Mouse (Mus musculus) embryonic facial prominence, embryonic 10.5 days (tissue): Measurements from ENCODE around the gene Prpf8. TPM values are rescaled to one million over a fixed set of nuclear protein-coding genes. Genes with fewer than 3 reads are reported as not detected.
"Not testable (repeated sequence)": the region's sequence is repeated elsewhere in the genome, so short reads cannot be mapped to it uniquely, and the experiment has no call there.

ENCODE experiments used
- DNase-seq: peaks from one replicate; pipeline ENCODE4 v3.0.0-alpha.2; 2017; ENCODE audit warnings: low spot score
- H3K27ac ChIP-seq: fragments of 300-500 bp; sonication (generic); replicated peaks from 2 replicates; pipeline ENCODE4 v1.5.1; 2016; ENCODE audit warnings: mild to moderate bottlenecking
- H3K27me3 ChIP-seq: fragments of 300-500 bp; sonication (generic); replicated peaks from 2 replicates; pipeline ENCODE4 v1.6.1; 2016; ENCODE audit warnings: low read depth, mild to moderate bottlenecking; ENCODE audit not compliant: poor library complexity, severe bottlenecking
- H3K36me3 ChIP-seq: fragments of 300-500 bp; sonication (generic); replicated peaks from 2 replicates; pipeline ENCODE4 v1.6.1; 2016; ENCODE audit warnings: mild to moderate bottlenecking, moderate library complexity
- H3K4me1 ChIP-seq: fragments of 300-500 bp; sonication (generic); 2 replicates; pipeline ENCODE4 v1.6.1; 2016
- H3K4me3 ChIP-seq: fragments of 300-500 bp; sonication (generic); 2 replicates; pipeline ENCODE4 v1.5.1; 2016; ENCODE audit warnings: mild to moderate bottlenecking, moderate library complexity
- H3K9me3 ChIP-seq: fragments of 300-500 bp; sonication (generic); 2 replicates; pipeline ENCODE4 v1.6.1; 2016; ENCODE audit warnings: mild to moderate bottlenecking
- WGBS: fragments of 180-500 bp; shearing (Covaris S2); methylation state at CpG from one replicate; pipeline ENCODE4 v1.1.7; 2016; 5-methylcytosine and 5-hydroxymethylcytosine counted together
- polyA plus RNA-seq: library from polyadenylated mRNA; unstranded; fragments of >200 nt; fragmentation: Nextera tagmentation; extraction: Ambion mirVana; gene quantifications from 2 replicates; pipeline ENCODE4 v1.2.1, GENCODE M21; 2016

Prpf8 gene
- polyA plus RNA-seq, 1 experiment from 2014 or later: 74.0 TPM

- peak overlapping the region; percentile 85; the same call in 1 of the 2 replicates for H3K4me3 ChIP-seq
- peaks cover 15% of the 10 kb centered on the region for H3K27me3 ChIP-seq
- 92% methylated on average over 31 of the region's 31 CpGs for WGBS
- H3K36me3 ChIP-seq: peaks cover 29% of the 10 kb centered on the region
- H3K9me3 ChIP-seq: no peaks in the 10 kb centered on the region
- DNase-seq: no peak
- H3K4me1 ChIP-seq: peaks cover 33% of the 10 kb centered on the region
- no peak overlapping the region for H3K27ac ChIP-seq
These were observed 33.6 kb upstream of the Prpf8 start for GRCm38 (mm10) chr11:75452812-75453557.

GRCm38 (mm10) chr11:75453991-75454930 lies 32.4 kb upstream of the Prpf8 start, which contains the start of gene Wdr81:
TSS of gene Wdr81 (minus strand) at chr11:75454717.
- H3K9me3 ChIP-seq: no peaks in the 10 kb centered on the region
- H3K27ac ChIP-seq: peak within 1 kb of the TSS; percentile 82
- peaks cover 15% of the 10 kb centered on the region for H3K27me3 ChIP-seq
- peak; percentile 94 for DNase-seq
- H3K4me3 ChIP-seq: peak within 1 kb of the TSS; percentile 85
- H3K4me1 ChIP-seq: peaks cover 36% of the 10 kb centered on the region
- H3K36me3 ChIP-seq: peaks cover 16% of the 10 kb centered on the region
- 2% methylated on average over 56 of the region's 56 CpGs for WGBS

- Histone ChIP-seq H3K4me3 (peak overlapping the region; percentile 85), H3K27ac (peak overlapping the region; percentile 82), H3K4me1 (peaks cover 42% of the 10 kb centered on the region), H3K27me3 (peaks cover 15% of the 10 kb centered on the region), H3K36me3 (peaks cover 11% of the 10 kb centered on the region; the same call in 1 of the 2 replicates), H3K9me3 (no peaks in the 10 kb centered on the region)
- 79% methylated on average over 10 of the region's 10 CpGs for WGBS
- no peak for DNase-seq
These were observed 31.4 kb upstream of the Prpf8 start for GRCm38 (mm10) chr11:75455041-75455736.

GRCm38 (mm10) chr11:75455971-75456370 lies 30.6 kb upstream of the Prpf8 start:
- Histone ChIP-seq H3K4me1 (peaks cover 40% of the 10 kb centered on the region), H3K27me3 (peaks cover 15% of the 10 kb centered on the region)
- H3K27ac ChIP-seq, H3K4me3 ChIP-seq, DNase-seq, H3K36me3 ChIP-seq, H3K9me3 ChIP-seq: not testable (repeated sequence)
- WGBS: 90% methylated on average over 2 of the region's 2 CpGs

- 0 out of 2 replicates have a peak, but pooled peaks cover 6% of the 10 kb centered on the region for H3K36me3 ChIP-seq
- WGBS: 87% methylated on average over 7 of the region's 7 CpGs
- peaks cover 15% of the 10 kb centered on the region for H3K27me3 ChIP-seq
- no peak overlapping the region for H3K4me3 ChIP-seq
- DNase-seq: no peak
- no peak overlapping the region for H3K27ac ChIP-seq
- H3K4me1 ChIP-seq: peaks cover 36% of the 10 kb centered on the region
- no peaks in the 10 kb centered on the region for H3K9me3 ChIP-seq
These were observed 30.2 kb upstream of the Prpf8 start for GRCm38 (mm10) chr11:75456440-75456871.

- WGBS: 14% methylated on average over 3 of the region's 3 CpGs
- Histone ChIP-seq H3K27ac (no peak overlapping the region), H3K27me3 (peaks cover 9% of the 10 kb centered on the region), H3K4me3 (no peak overlapping the region), H3K36me3 (no peaks in the 10 kb centered on the region), H3K9me3 (no peaks in the 10 kb centered on the region), H3K4me1 (peaks cover 51% of the 10 kb centered on the region)
- peak; percentile 40 for DNase-seq
These were observed 28.4 kb upstream of the Prpf8 start for GRCm38 (mm10) chr11:75458169-75458568.

- no peak for DNase-seq
- Histone ChIP-seq H3K4me3 (no peak overlapping the region), H3K27ac (no peak overlapping the region), H3K36me3 (no peaks in the 10 kb centered on the region), H3K9me3 (no peaks in the 10 kb centered on the region), H3K27me3 (peaks cover 4% of the 10 kb centered on the region), H3K4me1 (peaks cover 51% of the 10 kb centered on the region)
- 86% methylated on average over 8 of the region's 8 CpGs for WGBS
These were observed 28.0 kb upstream of the Prpf8 start for GRCm38 (mm10) chr11:75458628-75459041.

GRCm38 (mm10) chr11:75459141-75459711 lies 27.4 kb upstream of the Prpf8 start:
- Histone ChIP-seq H3K36me3 (no peaks in the 10 kb centered on the region), H3K27ac (peak overlapping the region; percentile 84), H3K27me3 (no peaks in the 10 kb centered on the region), H3K9me3 (no peaks in the 10 kb centered on the region), H3K4me1 (peaks cover 47% of the 10 kb centered on the region), H3K4me3 (peak overlapping the region; percentile 76)
- DNase-seq: no peak
- WGBS: 79% methylated on average over 5 of the region's 5 CpGs

- Histone ChIP-seq H3K4me3 (peak overlapping the region; percentile 76), H3K27ac (peak overlapping the region; percentile 84), H3K9me3 (no peaks in the 10 kb centered on the region), H3K27me3 (no peaks in the 10 kb centered on the region), H3K4me1 (peaks cover 44% of the 10 kb centered on the region), H3K36me3 (peaks cover 4% of the 10 kb centered on the region)
- WGBS: 20% methylated on average over 5 of the region's 5 CpGs
- no peak for DNase-seq
These were observed 26.9 kb upstream of the Prpf8 start for GRCm38 (mm10) chr11:75459751-75460102.

GRCm38 (mm10) chr11:75460103-75460843 lies 26.3 kb upstream of the Prpf8 start:
- H3K27me3 ChIP-seq: no peaks in the 10 kb centered on the region
- H3K9me3 ChIP-seq: no peaks in the 10 kb centered on the region
- peak overlapping the region; percentile 76 for H3K4me3 ChIP-seq
- peak; percentile 89 for DNase-seq
- H3K36me3 ChIP-seq: peaks cover 9% of the 10 kb centered on the region
- WGBS: 2% methylated on average over 19 of the region's 19 CpGs
- H3K4me1 ChIP-seq: peaks cover 38% of the 10 kb centered on the region
- peak overlapping the region; percentile 84 for H3K27ac ChIP-seq
